10 mouse cellular contexts compared by ENCODE assay signal in the genomic region with DNA sequence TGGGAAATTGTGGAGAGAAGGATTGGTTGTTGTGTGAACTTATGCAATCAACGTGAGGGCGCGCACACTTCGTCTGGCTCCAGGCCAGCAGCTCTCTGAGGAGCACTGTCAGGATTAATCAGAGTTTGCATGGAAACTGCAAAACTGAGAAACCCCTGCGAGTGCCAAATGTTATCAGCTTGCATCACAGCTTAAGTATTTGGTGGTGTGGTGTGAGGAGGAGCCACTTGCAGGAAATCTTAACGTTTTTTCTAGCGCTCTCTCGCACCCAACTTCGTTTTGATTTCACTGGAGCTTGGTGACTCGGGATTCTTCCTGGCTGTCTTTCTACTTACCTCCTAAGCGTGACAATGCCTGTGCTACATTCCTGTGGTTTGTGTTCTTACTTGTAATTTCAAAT.
DNase-seq lines count a peak whose midpoint lies in the region; ATAC-seq and TF ChIP-seq lines count a peak whose summit lies in the region.
"Had no signal": no experiment of that assay in that cellular context is flagged by ENCODE, and none has a peak within 500 bp of the region (broad histone marks: within the 10 kb centered on the region; RNA-seq: fewer than 3 reads in every experiment).

No protein-coding gene starts in this region.

- no peaks in the 10 kb centered on the region for H3K36me3 ChIP-seq in intestine, embryonic 15.5 days
- H3K36me3 ChIP-seq in intestine, postnatal 0 days (ENCODE audit: control insufficient read depth, insufficient read depth), result no peaks in the 10 kb centered on the region
- H3K36me3 ChIP-seq in lung, embryonic 14.5 days (ENCODE audit: insufficient read depth), result no peaks in the 10 kb centered on the region
- H3K36me3 ChIP-seq in midbrain, embryonic 13.5 days, result no peaks in the 10 kb centered on the region
- H3K36me3 ChIP-seq: G1E had no signal

- no peaks in the 10 kb centered on the region for H3K27me3 ChIP-seq in intestine, embryonic 15.5 days (replicated peaks)
- no peaks in the 10 kb centered on the region for H3K27me3 ChIP-seq in intestine, postnatal 0 days (replicated peaks; ENCODE audit: control insufficient read depth, insufficient read depth, low read length)
- H3K27me3 ChIP-seq in lung, embryonic 14.5 days (ENCODE audit: insufficient read depth, low read length), result no peaks in the 10 kb centered on the region
- no peaks in the 10 kb centered on the region for H3K27me3 ChIP-seq in midbrain, embryonic 13.5 days

- no peak overlapping the region for H3K27ac ChIP-seq in intestine, embryonic 15.5 days
- no peak overlapping the region for H3K27ac ChIP-seq in intestine, postnatal 0 days (ENCODE audit: low read depth, low read length)
- no peak overlapping the region for H3K27ac ChIP-seq in lung, embryonic 14.5 days (ENCODE audit: low read depth)
- no peak overlapping the region for H3K27ac ChIP-seq in midbrain, embryonic 13.5 days
- H3K27ac ChIP-seq: liver, embryonic 14.5 days had no signal

- H3K4me3 ChIP-seq in intestine, embryonic 15.5 days (replicated peaks), result no peak overlapping the region
- H3K4me3 ChIP-seq in intestine, postnatal 0 days (ENCODE audit: low read depth, low read length), result no peak overlapping the region
- H3K4me3 ChIP-seq in lung, embryonic 14.5 days (ENCODE audit: low read depth, low read length), result no peak overlapping the region
- H3K4me3 ChIP-seq in midbrain, embryonic 13.5 days (replicated peaks), result no peak overlapping the region

- H3K4me2 ChIP-seq in intestine, embryonic 15.5 days (replicated peaks), result 0 out of 2 replicates have a peak overlapping the region, but pooled peaks have one; percentile 5
- H3K4me2 ChIP-seq in intestine, postnatal 0 days (replicated peaks; ENCODE audit: low read depth), result no peak overlapping the region
- H3K4me2 ChIP-seq in lung, embryonic 14.5 days, result peak overlapping the region; percentile 32; the same call in 1 of the 2 replicates
- no peak overlapping the region for H3K4me2 ChIP-seq in midbrain, embryonic 13.5 days (replicated peaks)

- no peaks in the 10 kb centered on the region for H3K4me1 ChIP-seq in intestine, embryonic 15.5 days (replicated peaks)
- no peaks in the 10 kb centered on the region for H3K4me1 ChIP-seq in intestine, postnatal 0 days (replicated peaks; ENCODE audit: control insufficient read depth, insufficient read depth, low read length)
- no peaks in the 10 kb centered on the region; the same call in 1 of the 2 replicates for H3K4me1 ChIP-seq in lung, embryonic 14.5 days (ENCODE audit: insufficient read depth)
- H3K4me1 ChIP-seq in midbrain, embryonic 13.5 days (replicated peaks), result no peaks in the 10 kb centered on the region

- 42% methylated on average over 11 of the region's 11 CpGs for WGBS in intestine, embryonic 15.5 days
- 50% methylated on average over 11 of the region's 11 CpGs for WGBS in intestine, postnatal 0 days
- 20% methylated on average over 11 of the region's 11 CpGs for WGBS in lung, embryonic 14.5 days
- WGBS in midbrain, embryonic 13.5 days, result 72% methylated on average over 11 of the region's 11 CpGs

- no peak overlapping the region for H3K9ac ChIP-seq in intestine, embryonic 15.5 days
- H3K9ac ChIP-seq in intestine, postnatal 0 days (ENCODE audit: low read depth, low read length), result no peak overlapping the region
- no peak overlapping the region for H3K9ac ChIP-seq in lung, embryonic 14.5 days
- H3K9ac ChIP-seq in midbrain, embryonic 13.5 days (replicated peaks), result no peak overlapping the region
- H3K9ac ChIP-seq: liver, embryonic 14.5 days had no signal

- no peaks in the 10 kb centered on the region for H3K9me3 ChIP-seq in intestine, embryonic 15.5 days
- no peaks in the 10 kb centered on the region for H3K9me3 ChIP-seq in intestine, postnatal 0 days (ENCODE audit: control insufficient read depth)
- H3K9me3 ChIP-seq in lung, embryonic 14.5 days (ENCODE audit: low read depth, low read length), result no peaks in the 10 kb centered on the region
- H3K9me3 ChIP-seq in midbrain, embryonic 13.5 days, result no peaks in the 10 kb centered on the region

- no peak for ATAC-seq in intestine, embryonic 15.5 days
- ATAC-seq in intestine, postnatal 0 days, result no peak
- ATAC-seq in lung, embryonic 14.5 days (ENCODE audit: insufficient read depth), result peak; percentile 74
- no peak for ATAC-seq in monocyte, adult 5-6 weeks (replicated peaks; ENCODE audit: insufficient number of reproducible peaks, low FRiP score, low TSS enrichment, poor library complexity, severe bottlenecking)
- no peak for ATAC-seq in midbrain, embryonic 13.5 days

- no peak for TF ChIP-seq CTCF in intestine, postnatal 0 days (IDR thresholded peaks at IDR 0.05; ENCODE audit: low read depth)
- TF ChIP-seq CTCF in lung, embryonic 14.5 days (IDR thresholded peaks at IDR 0.05; ENCODE audit: low read depth), result no peak

- DNase-seq in adrenal gland, postnatal 10 days, result peak; percentile 70
- DNase-seq in heart, adult 9 months (ENCODE audit: low spot score in 2 of 2), result peak; percentile 54 to 67
- peak; percentile 88 for DNase-seq in lung, embryonic 14.5 days
- peak; percentile 74 for DNase-seq in urinary bladder, postnatal 14 days (ENCODE audit: low spot score)

Comparison
In these comparisons a context has a peak if more than half of its experiments do, and no peak if none do; other contexts are left out.
1. H3K4me2 ChIP-seq: peak in intestine, embryonic 15.5 days (single experiment) and lung, embryonic 14.5 days (single experiment); none in intestine, postnatal 0 days (single experiment) and midbrain, embryonic 13.5 days (single experiment).
2. Peak in every context shown above with its lines, with median percentiles within 50 percentile points of each other: DNase-seq.